Mouse (Mus musculus) cerebral cortex, adult 2 months (tissue): Measurements from ENCODE around the gene Asb16.

Experiments
- WGBS: fragments of 180-500 bp; shearing (Covaris S2); methylation state at CpG from one replicate; pipeline ENCODE4 v1.1.7; 2018; 5-methylcytosine and 5-hydroxymethylcytosine counted together

Gene Asb16

GRCm38 (mm10) chr11:102241874-102242273 is 26.7 kb upstream of the Asb16 start:
- 57% methylated on average over 5 of the region's 5 CpGs for WGBS

GRCm38 (mm10) chr11:102244926-102245449 is 23.6 kb upstream of the Asb16 start:
- WGBS: under 1% methylated on average over 32 of the region's 32 CpGs

GRCm38 (mm10) chr11:102245581-102246272 is 22.8 kb upstream of the Asb16 start:
- WGBS: 24% methylated on average over 14 of the region's 14 CpGs

GRCm38 (mm10) chr11:102246273-102246635 is 22.3 kb upstream of the Asb16 start:
- WGBS: 59% methylated on average over 6 of the region's 6 CpGs

- 87% methylated on average over 4 of the region's 4 CpGs for WGBS
These were observed 21.7 kb upstream of the Asb16 start for GRCm38 (mm10) chr11:102246871-102247270.

- under 1% methylated on average over 41 of the region's 41 CpGs for WGBS
These were observed 19.8 kb upstream of the Asb16 start, which contains the start of gene BC030867 for GRCm38 (mm10) chr11:102248630-102249230. Gene BC030867 (plus strand): TSS chr11:102248882.

GRCm38 (mm10) chr11:102249351-102250090 is 19.0 kb upstream of the Asb16 start:
- WGBS: 12% methylated on average over 9 of the region's 9 CpGs

- 32% methylated on average over 9 of the region's 9 CpGs for WGBS
These were observed 11.0 kb upstream of the Asb16 start for GRCm38 (mm10) chr11:102257514-102257913.

- WGBS: 81% methylated on average over 6 of the region's 6 CpGs
These were observed 10.4 kb upstream of the Asb16 start for GRCm38 (mm10) chr11:102258095-102258494.

GRCm38 (mm10) chr11:102258521-102258920 is 10.0 kb upstream of the Asb16 start:
- WGBS: 89% methylated on average over 3 of the region's 3 CpGs

- WGBS: 95% methylated on average over 7 of the region's 7 CpGs
These were observed 5.3 kb upstream of the Asb16 start for GRCm38 (mm10) chr11:102263211-102263610.

- WGBS: 82% methylated on average over 14 of the region's 14 CpGs
These were observed 2.7 kb upstream of the Asb16 start for GRCm38 (mm10) chr11:102265816-102266215.

GRCm38 (mm10) chr11:102266631-102267355 is 1.8 kb upstream of the Asb16 start:
- 77% methylated on average over 8 of the region's 8 CpGs for WGBS

- 5% methylated on average over 11 of the region's 11 CpGs for WGBS
These were observed 1.1 kb upstream of the Asb16 start for GRCm38 (mm10) chr11:102267480-102267879.

GRCm38 (mm10) chr11:102276411-102276915 is 7.9 kb downstream of the Asb16 start:
- 2% methylated on average over 33 of the region's 33 CpGs for WGBS

- 60% methylated on average over 9 of the region's 12 CpGs for WGBS
These were observed 9.2 kb downstream of the Asb16 start for GRCm38 (mm10) chr11:102277754-102278153.

GRCm38 (mm10) chr11:102279595-102279994 is 11.1 kb downstream of the Asb16 start:
- 97% methylated on average over 3 of the region's 3 CpGs for WGBS

- 65% methylated on average over 6 of the region's 6 CpGs for WGBS
These were observed 11.7 kb downstream of the Asb16 start for GRCm38 (mm10) chr11:102280267-102280666.

- WGBS: 85% methylated on average over 6 of the region's 6 CpGs
These were observed 15.4 kb downstream of the Asb16 start for GRCm38 (mm10) chr11:102283922-102284321.

GRCm38 (mm10) chr11:102284501-102285094 is 16.1 kb downstream of the Asb16 start, which contains the start of gene Tmub2:
Gene Tmub2 (plus strand): TSS chr11:102284931.
- WGBS: under 1% methylated on average over 32 of the region's 32 CpGs
